Mouse (Mus musculus): ENCODE results near the gene Sdk2. TPM values are rescaled to one million over a fixed set of nuclear protein-coding genes. Genes with fewer than 3 reads are reported as not detected.

Gene Sdk2
- polyA plus RNA-seq, 1 experiment from 2014 or later, result 4.3 TPM

- no peak for ATAC-seq (ENCODE audit: insufficient number of reproducible peaks, insufficient read depth, low FRiP score, low read depth)
- Histone ChIP-seq H3K9me3 (ENCODE audit: control insufficient read depth, low read depth, low read length) (no peaks in the 10 kb centered on the region), H3K4me3 (ENCODE audit: low read depth, low read length) (no peak overlapping the region), H3K36me3 (ENCODE audit: control insufficient read depth, insufficient read depth, low read length) (no peaks in the 10 kb centered on the region), H3K9ac (replicated peaks; ENCODE audit: low read depth, low read length) (no peak overlapping the region), H3K27ac (ENCODE audit: low read length) (no peak overlapping the region), H3K4me2 (replicated peaks; ENCODE audit: low read depth, low read length) (no peak overlapping the region), H3K27me3 (ENCODE audit: control insufficient read depth, insufficient read depth, low read length) (no peaks in the 10 kb centered on the region), H3K4me1 (ENCODE audit: control insufficient read depth, insufficient read depth, low read length) (peaks cover 16% of the 10 kb centered on the region; the same call in 1 of the 2 replicates)
- 66% methylated on average over 4 of the region's 4 CpGs for WGBS
These were observed 44.7 kb downstream of the Sdk2 start for GRCm38 (mm10) chr11:114022166-114022565.

- no peak overlapping the region for H3K27ac ChIP-seq (ENCODE audit: low read length)
- H3K27me3 ChIP-seq (ENCODE audit: control insufficient read depth, insufficient read depth, low read length), result no peaks in the 10 kb centered on the region
- H3K9ac ChIP-seq (replicated peaks; ENCODE audit: low read depth, low read length), result no peak overlapping the region
- peaks cover 28% of the 10 kb centered on the region for H3K4me1 ChIP-seq (ENCODE audit: control insufficient read depth, insufficient read depth, low read length)
- H3K4me3 ChIP-seq (ENCODE audit: low read depth, low read length), result no peak overlapping the region
- H3K36me3 ChIP-seq (ENCODE audit: control insufficient read depth, insufficient read depth, low read length), result no peaks in the 10 kb centered on the region
- ATAC-seq (ENCODE audit: insufficient number of reproducible peaks, insufficient read depth, low FRiP score, low read depth), result no peak
- H3K4me2 ChIP-seq (replicated peaks; ENCODE audit: low read depth, low read length), result no peak overlapping the region
- no peaks in the 10 kb centered on the region for H3K9me3 ChIP-seq (ENCODE audit: control insufficient read depth, low read depth, low read length)
- 37% methylated on average over 11 of the region's 11 CpGs for WGBS
These were observed 47.8 kb downstream of the Sdk2 start for GRCm38 (mm10) chr11:114019087-114019486.

- Histone ChIP-seq H3K4me2 (replicated peaks; ENCODE audit: low read depth, low read length) (no peak overlapping the region), H3K27me3 (ENCODE audit: control insufficient read depth, insufficient read depth, low read length) (no peaks in the 10 kb centered on the region), H3K4me3 (ENCODE audit: low read depth, low read length) (no peak overlapping the region), H3K27ac (ENCODE audit: low read length) (no peak overlapping the region), H3K9me3 (ENCODE audit: control insufficient read depth, low read depth, low read length) (no peaks in the 10 kb centered on the region), H3K36me3 (ENCODE audit: control insufficient read depth, insufficient read depth, low read length) (no peaks in the 10 kb centered on the region), H3K9ac (replicated peaks; ENCODE audit: low read depth, low read length) (no peak overlapping the region), H3K4me1 (ENCODE audit: control insufficient read depth, insufficient read depth, low read length) (peaks cover 28% of the 10 kb centered on the region)
- WGBS, result 35% methylated on average over 14 of the region's 14 CpGs
- no peak for ATAC-seq (ENCODE audit: insufficient number of reproducible peaks, insufficient read depth, low FRiP score, low read depth)
These were observed 49.9 kb downstream of the Sdk2 start for GRCm38 (mm10) chr11:114016889-114017392.

- WGBS, result 34% methylated on average over 15 of the region's 15 CpGs
- no peaks in the 10 kb centered on the region for H3K36me3 ChIP-seq (ENCODE audit: control insufficient read depth, insufficient read depth, low read length)
- no peak overlapping the region for H3K4me2 ChIP-seq (replicated peaks; ENCODE audit: low read depth, low read length)
- peaks cover 28% of the 10 kb centered on the region for H3K4me1 ChIP-seq (ENCODE audit: control insufficient read depth, insufficient read depth, low read length)
- H3K4me3 ChIP-seq (ENCODE audit: low read depth, low read length), result no peak overlapping the region
- H3K27ac ChIP-seq (ENCODE audit: low read length), result no peak overlapping the region
- H3K9me3 ChIP-seq (ENCODE audit: control insufficient read depth, low read depth, low read length), result no peaks in the 10 kb centered on the region
- H3K9ac ChIP-seq (replicated peaks; ENCODE audit: low read depth, low read length), result no peak overlapping the region
- H3K27me3 ChIP-seq (ENCODE audit: control insufficient read depth, insufficient read depth, low read length), result no peaks in the 10 kb centered on the region
- ATAC-seq (ENCODE audit: insufficient number of reproducible peaks, insufficient read depth, low FRiP score, low read depth), result no peak
These were observed 50.5 kb downstream of the Sdk2 start for GRCm38 (mm10) chr11:114016108-114016888.

- no peak overlapping the region for H3K4me3 ChIP-seq (ENCODE audit: low read depth, low read length)
- H3K9ac ChIP-seq (replicated peaks; ENCODE audit: low read depth, low read length), result no peak overlapping the region
- peaks cover 10% of the 10 kb centered on the region; the same call in 1 of the 2 replicates for H3K4me1 ChIP-seq (ENCODE audit: control insufficient read depth, insufficient read depth, low read length)
- H3K36me3 ChIP-seq (ENCODE audit: control insufficient read depth, insufficient read depth, low read length), result no peaks in the 10 kb centered on the region
- H3K27ac ChIP-seq (ENCODE audit: low read length), result no peak overlapping the region
- H3K4me2 ChIP-seq (replicated peaks; ENCODE audit: low read depth, low read length), result no peak overlapping the region
- ATAC-seq (ENCODE audit: insufficient number of reproducible peaks, insufficient read depth, low FRiP score, low read depth), result no peak
- WGBS, result 29% methylated on average over 9 of the region's 9 CpGs
- H3K9me3 ChIP-seq (ENCODE audit: control insufficient read depth, low read depth, low read length), result no peaks in the 10 kb centered on the region
- no peaks in the 10 kb centered on the region for H3K27me3 ChIP-seq (ENCODE audit: control insufficient read depth, insufficient read depth, low read length)
These were observed 55.3 kb downstream of the Sdk2 start for GRCm38 (mm10) chr11:114011523-114011922.

GRCm38 (mm10) chr11:114005879-114006278 is 61.0 kb downstream of the Sdk2 start:
- Histone ChIP-seq H3K4me3 (ENCODE audit: low read depth, low read length) (no peak overlapping the region), H3K27me3 (ENCODE audit: control insufficient read depth, insufficient read depth, low read length) (no peaks in the 10 kb centered on the region), H3K4me1 (ENCODE audit: control insufficient read depth, insufficient read depth, low read length) (no peaks in the 10 kb centered on the region), H3K9me3 (ENCODE audit: control insufficient read depth, low read depth, low read length) (no peaks in the 10 kb centered on the region), H3K9ac (replicated peaks; ENCODE audit: low read depth, low read length) (no peak overlapping the region), H3K27ac (ENCODE audit: low read length) (no peak overlapping the region), H3K4me2 (replicated peaks; ENCODE audit: low read depth, low read length) (no peak overlapping the region), H3K36me3 (ENCODE audit: control insufficient read depth, insufficient read depth, low read length) (no peaks in the 10 kb centered on the region)
- WGBS, result 48% methylated on average over 12 of the region's 12 CpGs
- ATAC-seq (ENCODE audit: insufficient number of reproducible peaks, insufficient read depth, low FRiP score, low read depth), result no peak

- H3K27ac ChIP-seq (ENCODE audit: low read length), result no peak overlapping the region
- no peaks in the 10 kb centered on the region for H3K36me3 ChIP-seq (ENCODE audit: control insufficient read depth, insufficient read depth, low read length)
- H3K27me3 ChIP-seq (ENCODE audit: control insufficient read depth, insufficient read depth, low read length), result no peaks in the 10 kb centered on the region
- H3K4me3 ChIP-seq (ENCODE audit: low read depth, low read length), result no peak overlapping the region
- no peak overlapping the region for H3K9ac ChIP-seq (replicated peaks; ENCODE audit: low read depth, low read length)
- no peaks in the 10 kb centered on the region for H3K9me3 ChIP-seq (ENCODE audit: control insufficient read depth, low read depth, low read length)
- H3K4me1 ChIP-seq (ENCODE audit: control insufficient read depth, insufficient read depth, low read length), result no peaks in the 10 kb centered on the region
- WGBS, result 93% methylated on average over 7 of the region's 7 CpGs
- no peak for ATAC-seq (ENCODE audit: insufficient number of reproducible peaks, insufficient read depth, low FRiP score, low read depth)
- no peak overlapping the region for H3K4me2 ChIP-seq (replicated peaks; ENCODE audit: low read depth, low read length)
These were observed 62.2 kb downstream of the Sdk2 start for GRCm38 (mm10) chr11:114004651-114005050.

GRCm38 (mm10) chr11:114003195-114003594 is 63.7 kb downstream of the Sdk2 start:
- no peak overlapping the region for H3K4me2 ChIP-seq (replicated peaks; ENCODE audit: low read depth, low read length)
- no peaks in the 10 kb centered on the region for H3K36me3 ChIP-seq (ENCODE audit: control insufficient read depth, insufficient read depth, low read length)
- no peak overlapping the region for H3K27ac ChIP-seq (ENCODE audit: low read length)

More at GRCm38 (mm10) chr11:114003195-114003594, 63.7 kb downstream of the Sdk2 start:
- no peak for ATAC-seq (ENCODE audit: insufficient number of reproducible peaks, insufficient read depth, low FRiP score, low read depth)
- 76% methylated on average over 3 of the region's 3 CpGs for WGBS
- no peak overlapping the region for H3K4me3 ChIP-seq (ENCODE audit: low read depth, low read length)
- H3K27me3 ChIP-seq (ENCODE audit: control insufficient read depth, insufficient read depth, low read length), result no peaks in the 10 kb centered on the region
- no peaks in the 10 kb centered on the region for H3K4me1 ChIP-seq (ENCODE audit: control insufficient read depth, insufficient read depth, low read length)
- no peak overlapping the region for H3K9ac ChIP-seq (replicated peaks; ENCODE audit: low read depth, low read length)
- H3K9me3 ChIP-seq (ENCODE audit: control insufficient read depth, low read depth, low read length), result no peaks in the 10 kb centered on the region
